Mouse (Mus musculus): ENCODE results near the gene Vasp.

DNA sequence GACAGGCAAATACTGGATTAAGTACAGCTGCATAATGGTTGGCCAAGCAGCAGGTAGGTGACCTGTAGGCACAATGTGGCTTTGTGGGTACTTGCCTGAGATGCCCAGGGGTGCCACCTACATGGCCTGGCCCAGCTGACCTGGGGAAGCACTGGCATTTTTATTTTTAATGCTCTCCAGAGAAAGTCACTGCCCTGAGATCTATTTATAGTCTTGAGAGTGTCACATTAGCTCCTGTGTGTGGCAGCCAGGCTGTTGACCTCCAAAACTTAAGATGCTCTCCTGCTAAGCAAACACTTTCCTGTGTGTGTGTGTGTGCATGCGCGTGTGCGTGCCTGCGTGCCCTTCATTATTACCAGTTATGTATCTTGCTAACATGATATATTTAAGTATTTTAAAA is 33.3 kb downstream of the Vasp start:
- TF ChIP-seq MAFK (IDR thresholded peaks at IDR 0.05; ENCODE audit: insufficient read depth, low read depth, low read length) (no peak), ZC3H11A (IDR thresholded peaks at IDR 0.05; ENCODE audit: borderline replicate concordance, low read depth, low read length) (no peak), HCFC1 (IDR thresholded peaks at IDR 0.05; ENCODE audit: borderline replicate concordance, insufficient read depth, low read length) (no peak), ZNF384 (IDR thresholded peaks at IDR 0.05; ENCODE audit: low read depth, low read length) (no peak)

Measured in ES-E14 (cell line).